Mouse (Mus musculus) testis, adult 2 months (tissue): ENCODE measurements around the gene Pdzd7. TPM values are rescaled to one million over a fixed set of nuclear protein-coding genes. Genes with fewer than 3 reads are reported as not detected.
A peak's percentile ranks its signal among the peaks of the same experiment; 100 is the strongest.

Source experiments
- H3K27ac ChIP-seq: fragments of 200-500 bp; 2 replicates; pipeline ENCODE4 v1.5.1; 2012; ENCODE audit warnings: low read depth, low read length; ENCODE audit not compliant: control insufficient read depth, insufficient read depth
- H3K27me3 ChIP-seq: fragments of 200-500 bp; 2 replicates; pipeline ENCODE4 v1.6.1; 2012; ENCODE audit warnings: mild to moderate bottlenecking, low read length, moderate library complexity; ENCODE audit not compliant: control insufficient read depth, insufficient read depth
- H3K36me3 ChIP-seq: fragments of 200-500 bp; 2 replicates; pipeline ENCODE4 v1.6.1; 2012; ENCODE audit warnings: mild to moderate bottlenecking, low read length; ENCODE audit not compliant: control insufficient read depth, insufficient read depth
- H3K4me1 ChIP-seq: fragments of 200-500 bp; 2 replicates; pipeline ENCODE4 v1.6.1; 2012; ENCODE audit warnings: low read length; ENCODE audit not compliant: control insufficient read depth, insufficient read depth
- H3K4me3 ChIP-seq: fragments of 200-500 bp; 2 replicates; pipeline ENCODE4 v1.5.1; 2012; ENCODE audit warnings: low read depth, mild to moderate bottlenecking, low read length, moderate library complexity, mixed read lengths; ENCODE audit not compliant: control insufficient read depth
- CTCF ChIP-seq: fragments of 200-500 bp; IDR thresholded peaks from 2 replicates; pipeline ENCODE4 v1.5.1; 2012; ENCODE audit warnings: low read depth, mild to moderate bottlenecking, inconsistent platforms, low read length, moderate library complexity; ENCODE audit not compliant: control insufficient read depth, insufficient read depth, insufficient replicate concordance
- POLR2A ChIP-seq: fragments of 200-500 bp; IDR thresholded peaks from 2 replicates; pipeline ENCODE4 v1.6.1; 2012; ENCODE audit warnings: low read depth, mild to moderate bottlenecking, inconsistent platforms, low read length, moderate library complexity; ENCODE audit not compliant: control insufficient read depth
- polyA plus RNA-seq: library from polyadenylated mRNA; depleted of rRNA; stranded (reverse); fragments of >200 nt; gene quantifications from 2 replicates; pipeline ENCODE4 v1.2.3, GENCODE M21; 2012

The Pdzd7 gene
- polyA plus RNA-seq, 1 experiment, result 1.0 TPM

- Histone ChIP-seq H3K4me1 (peaks cover 3% of the 10 kb centered on the region), H3K27ac (peak overlapping the region; percentile 83), H3K36me3 (no peaks in the 10 kb centered on the region), H3K4me3 (peak overlapping the region; percentile 78), H3K27me3 (no peaks in the 10 kb centered on the region)
- no peak for TF ChIP-seq CTCF
- TF ChIP-seq POLR2A, result peak; percentile 75
Measured at GRCm38 (mm10) chr19:45058113-45058839, 12.8 kb upstream of the Pdzd7 start.

- Histone ChIP-seq H3K27me3 (no peaks in the 10 kb centered on the region), H3K4me3 (peak overlapping the region; percentile 78; the same call in 1 of the 2 replicates), H3K27ac (peak overlapping the region; percentile 71; the same call in 1 of the 2 replicates), H3K4me1 (peaks cover 3% of the 10 kb centered on the region), H3K36me3 (no peaks in the 10 kb centered on the region)
- TF ChIP-seq CTCF (no peak), POLR2A (no peak)
Measured at GRCm38 (mm10) chr19:45057724-45058112, 12.2 kb upstream of the Pdzd7 start.

- Histone ChIP-seq H3K4me3 (no peak overlapping the region), H3K27me3 (no peaks in the 10 kb centered on the region), H3K36me3 (no peaks in the 10 kb centered on the region), H3K27ac (peak overlapping the region; percentile 75), H3K4me1 (peaks cover 3% of the 10 kb centered on the region)
- no peak for TF ChIP-seq POLR2A
- no peak for TF ChIP-seq CTCF
Measured at GRCm38 (mm10) chr19:45056908-45057698, 11.6 kb upstream of the Pdzd7 start.

- Histone ChIP-seq H3K36me3 (no peaks in the 10 kb centered on the region), H3K4me3 (no peak overlapping the region), H3K4me1 (peaks cover 3% of the 10 kb centered on the region), H3K27me3 (no peaks in the 10 kb centered on the region), H3K27ac (no peak overlapping the region; the same call in 1 of the 2 replicates)
- no peak for TF ChIP-seq POLR2A
- TF ChIP-seq CTCF, result no peak
Measured at GRCm38 (mm10) chr19:45056364-45056763, 10.8 kb upstream of the Pdzd7 start.

GRCm38 (mm10) chr19:45054892-45055690 lies 9.6 kb upstream of the Pdzd7 start:
- TF ChIP-seq CTCF, result no peak
- no peak for TF ChIP-seq POLR2A
- H3K27me3 ChIP-seq, result no peaks in the 10 kb centered on the region
- H3K4me3 ChIP-seq, result no peak overlapping the region
- H3K36me3 ChIP-seq, result no peaks in the 10 kb centered on the region
- no peak overlapping the region for H3K27ac ChIP-seq
- peaks cover 3% of the 10 kb centered on the region for H3K4me1 ChIP-seq

GRCm38 (mm10) chr19:45053451-45053850 lies 7.9 kb upstream of the Pdzd7 start:
- peaks cover under 1% of the 10 kb centered on the region; the same call in 1 of the 2 replicates for H3K4me1 ChIP-seq
- no peak overlapping the region for H3K27ac ChIP-seq
- no peak overlapping the region for H3K4me3 ChIP-seq
- no peaks in the 10 kb centered on the region for H3K27me3 ChIP-seq
- no peaks in the 10 kb centered on the region for H3K36me3 ChIP-seq
- TF ChIP-seq CTCF, result no peak
- no peak for TF ChIP-seq POLR2A

GRCm38 (mm10) chr19:45049523-45049922 lies 4.0 kb upstream of the Pdzd7 start:
- Histone ChIP-seq H3K27me3 (no peaks in the 10 kb centered on the region), H3K36me3 (no peaks in the 10 kb centered on the region), H3K27ac (no peak overlapping the region), H3K4me3 (no peak overlapping the region), H3K4me1 (peaks cover 24% of the 10 kb centered on the region)
- TF ChIP-seq POLR2A (no peak), CTCF (no peak)
